Mouse (Mus musculus) limb, embryonic 10.5 days (tissue): ENCODE data around the gene Kcnma1. TPM values are rescaled to one million over a fixed set of nuclear protein-coding genes. Genes with fewer than 3 reads are reported as not detected.

Experiments used
- DNase-seq: peaks from one replicate; pipeline ENCODE4 v3.0.0-alpha.2; 2017; ENCODE audit warnings: low spot score
- H3K27ac ChIP-seq: fragments of 300-500 bp; sonication (generic); 2 replicates; pipeline ENCODE4 v1.5.1; 2016; ENCODE audit warnings: mild to moderate bottlenecking
- H3K27me3 ChIP-seq: fragments of 300-500 bp; sonication (generic); 2 replicates; pipeline ENCODE4 v1.6.1; 2016; ENCODE audit warnings: low read depth, mild to moderate bottlenecking; ENCODE audit not compliant: poor library complexity, severe bottlenecking
- H3K36me3 ChIP-seq: fragments of 300-500 bp; sonication (generic); 2 replicates; pipeline ENCODE4 v1.6.1; 2016; ENCODE audit warnings: mild to moderate bottlenecking, moderate library complexity
- H3K4me1 ChIP-seq: fragments of 300-500 bp; sonication (generic); 2 replicates; pipeline ENCODE4 v1.6.1; 2016
- H3K4me3 ChIP-seq: fragments of 300-500 bp; sonication (generic); 2 replicates; pipeline ENCODE4 v1.5.1; 2016; ENCODE audit warnings: mild to moderate bottlenecking, moderate library complexity
- H3K9me3 ChIP-seq: fragments of 300-500 bp; sonication (generic); replicated peaks from 2 replicates; pipeline ENCODE4 v1.6.1; 2016; ENCODE audit warnings: mild to moderate bottlenecking
- WGBS: fragments of 180-500 bp; shearing (Covaris S2); methylation state at CpG from one replicate; pipeline ENCODE4 v1.1.7; 2016; 5-methylcytosine and 5-hydroxymethylcytosine counted together
- polyA plus RNA-seq: library from polyadenylated mRNA; unstranded; fragments of >200 nt; fragmentation: Nextera tagmentation; extraction: Ambion mirVana; gene quantifications from 2 replicates; pipeline ENCODE4 v1.2.1, GENCODE M21; 2016

Kcnma1 gene
- polyA plus RNA-seq, 1 experiment from 2014 or later, result 0.86 TPM

GRCm38 (mm10) chr14:23734200-23734599, 280.1 kb downstream of the Kcnma1 start:
- H3K4me1 ChIP-seq, result no peaks in the 10 kb centered on the region
- no peaks in the 10 kb centered on the region for H3K27me3 ChIP-seq
- no peak overlapping the region for H3K4me3 ChIP-seq
- no peaks in the 10 kb centered on the region for H3K36me3 ChIP-seq
- H3K9me3 ChIP-seq, result no peaks in the 10 kb centered on the region
- 95% methylated on average over 3 of the region's 3 CpGs for WGBS
- no peak for DNase-seq
- no peak overlapping the region for H3K27ac ChIP-seq

- WGBS, result 63% methylated on average over 2 of the region's 2 CpGs
- Histone ChIP-seq H3K9me3 (no peaks in the 10 kb centered on the region), H3K36me3 (no peaks in the 10 kb centered on the region), H3K27ac (no peak overlapping the region), H3K4me1 (no peaks in the 10 kb centered on the region), H3K4me3 (no peak overlapping the region), H3K27me3 (no peaks in the 10 kb centered on the region)
- DNase-seq, result peak; percentile 61
Observed at GRCm38 (mm10) chr14:23729377-23729776, 284.9 kb downstream of the Kcnma1 start.

GRCm38 (mm10) chr14:23723701-23724430, 290.4 kb downstream of the Kcnma1 start:
- no peak overlapping the region for H3K4me3 ChIP-seq
- no peaks in the 10 kb centered on the region for H3K27me3 ChIP-seq
- H3K4me1 ChIP-seq, result no peaks in the 10 kb centered on the region
- no peaks in the 10 kb centered on the region for H3K9me3 ChIP-seq
- no peak overlapping the region for H3K27ac ChIP-seq
- WGBS, result 89% methylated on average over 7 of the region's 7 CpGs
- no peak for DNase-seq
- H3K36me3 ChIP-seq, result no peaks in the 10 kb centered on the region

- no peak for DNase-seq
- no peaks in the 10 kb centered on the region for H3K4me1 ChIP-seq
- H3K27me3 ChIP-seq, result no peaks in the 10 kb centered on the region
- H3K4me3 ChIP-seq, result no peak overlapping the region
- 89% methylated on average over 3 of the region's 3 CpGs for WGBS
- H3K27ac ChIP-seq, result no peak overlapping the region
- H3K9me3 ChIP-seq, result no peaks in the 10 kb centered on the region
- no peaks in the 10 kb centered on the region for H3K36me3 ChIP-seq
Observed at GRCm38 (mm10) chr14:23719246-23719645, 295.0 kb downstream of the Kcnma1 start.

- Histone ChIP-seq H3K4me1 (no peaks in the 10 kb centered on the region), H3K9me3 (no peaks in the 10 kb centered on the region), H3K27me3 (no peaks in the 10 kb centered on the region), H3K27ac (no peak overlapping the region), H3K4me3 (no peak overlapping the region), H3K36me3 (no peaks in the 10 kb centered on the region)
- WGBS, result 89% methylated on average over 6 of the region's 6 CpGs
- no peak for DNase-seq
Observed at GRCm38 (mm10) chr14:23718667-23719066, 295.6 kb downstream of the Kcnma1 start.

GRCm38 (mm10) chr14:23714396-23715131, 299.7 kb downstream of the Kcnma1 start:
- Histone ChIP-seq H3K9me3 (no peaks in the 10 kb centered on the region), H3K4me1 (peaks cover 24% of the 10 kb centered on the region), H3K27me3 (0 out of 2 replicates have a peak, but pooled peaks cover 3% of the 10 kb centered on the region), H3K27ac (no peak overlapping the region), H3K4me3 (no peak overlapping the region), H3K36me3 (no peaks in the 10 kb centered on the region)
- WGBS, result 91% methylated on average over 7 of the region's 7 CpGs
- no peak for DNase-seq

- H3K9me3 ChIP-seq, result no peaks in the 10 kb centered on the region
Observed at GRCm38 (mm10) chr14:23712891-23713290, 301.4 kb downstream of the Kcnma1 start.

GRCm38 (mm10) chr14:23710954-23711353, 303.3 kb downstream of the Kcnma1 start:
- DNase-seq, result no peak
- 81% methylated on average over 7 of the region's 7 CpGs for WGBS
- Histone ChIP-seq H3K4me3 (no peak overlapping the region), H3K27ac (no peak overlapping the region), H3K4me1 (peaks cover 24% of the 10 kb centered on the region), H3K36me3 (no peaks in the 10 kb centered on the region), H3K27me3 (0 out of 2 replicates have a peak, but pooled peaks cover 3% of the 10 kb centered on the region), H3K9me3 (no peaks in the 10 kb centered on the region)

More at GRCm38 (mm10) chr14:23712891-23713290, 301.4 kb downstream of the Kcnma1 start:
- Histone ChIP-seq H3K4me1 (peaks cover 24% of the 10 kb centered on the region), H3K4me3 (no peak overlapping the region), H3K36me3 (no peaks in the 10 kb centered on the region), H3K27ac (no peak overlapping the region), H3K27me3 (0 out of 2 replicates have a peak, but pooled peaks cover 3% of the 10 kb centered on the region)
- 88% methylated on average over 5 of the region's 5 CpGs for WGBS
- no peak for DNase-seq

- WGBS, result 85% methylated on average over 10 of the region's 10 CpGs
- Histone ChIP-seq H3K27me3 (0 out of 2 replicates have a peak, but pooled peaks cover 3% of the 10 kb centered on the region), H3K27ac (no peak overlapping the region)
Observed at GRCm38 (mm10) chr14:23706837-23707236, 307.5 kb downstream of the Kcnma1 start.

GRCm38 (mm10) chr14:23705647-23706046, 308.6 kb downstream of the Kcnma1 start:
- no peak for DNase-seq
- Histone ChIP-seq H3K4me3 (no peak overlapping the region), H3K4me1 (no peaks in the 10 kb centered on the region), H3K27me3 (no peaks in the 10 kb centered on the region), H3K27ac (no peak overlapping the region), H3K9me3 (no peaks in the 10 kb centered on the region), H3K36me3 (no peaks in the 10 kb centered on the region)
- WGBS, result 76% methylated on average over 3 of the region's 3 CpGs

More at GRCm38 (mm10) chr14:23706837-23707236, 307.5 kb downstream of the Kcnma1 start:
- no peak for DNase-seq
- no peak overlapping the region for H3K4me3 ChIP-seq
- H3K36me3 ChIP-seq, result no peaks in the 10 kb centered on the region
- peaks cover 11% of the 10 kb centered on the region for H3K4me1 ChIP-seq
- H3K9me3 ChIP-seq, result no peaks in the 10 kb centered on the region

GRCm38 (mm10) chr14:23704303-23704702, 310.0 kb downstream of the Kcnma1 start:
- DNase-seq, result no peak
- no peak overlapping the region for H3K4me3 ChIP-seq
- peaks cover 2% of the 10 kb centered on the region; the same call in 1 of the 2 replicates for H3K4me1 ChIP-seq
- no peaks in the 10 kb centered on the region for H3K27me3 ChIP-seq
- no peaks in the 10 kb centered on the region for H3K9me3 ChIP-seq
- H3K27ac ChIP-seq, result no peak overlapping the region
- H3K36me3 ChIP-seq, result no peaks in the 10 kb centered on the region

- DNase-seq, result no peak
- H3K4me3 ChIP-seq, result no peak overlapping the region
- H3K4me1 ChIP-seq, result peaks cover 6% of the 10 kb centered on the region; the same call in 1 of the 2 replicates
- no peak overlapping the region for H3K27ac ChIP-seq
- H3K36me3 ChIP-seq, result no peaks in the 10 kb centered on the region
- WGBS, result 86% methylated on average over 3 of the region's 3 CpGs
- H3K27me3 ChIP-seq, result no peaks in the 10 kb centered on the region
- no peaks in the 10 kb centered on the region for H3K9me3 ChIP-seq
Observed at GRCm38 (mm10) chr14:23696341-23696740, 317.9 kb downstream of the Kcnma1 start.

GRCm38 (mm10) chr14:23689681-23690080, 324.6 kb downstream of the Kcnma1 start:
- Histone ChIP-seq H3K4me1 (peaks cover 8% of the 10 kb centered on the region; the same call in 1 of the 2 replicates), H3K27me3 (no peaks in the 10 kb centered on the region), H3K9me3 (no peaks in the 10 kb centered on the region), H3K36me3 (no peaks in the 10 kb centered on the region), H3K27ac (no peak overlapping the region), H3K4me3 (no peak overlapping the region)
- 50% methylated on average over 5 of the region's 5 CpGs for whole genome bisulfite sequencing
- DNase-seq, result peak; percentile 35
